Mouse (Mus musculus) spleen, adult 2 months (tissue): Measurements from ENCODE around the gene Cfd. TPM values are rescaled to one million over a fixed set of nuclear protein-coding genes. Genes with fewer than 3 reads are reported as not detected.
A peak's percentile ranks its signal among the peaks of the same experiment; 100 is the strongest.

ENCODE experiments used
- DNase-seq, 2 experiments: peaks; one replicate each; pipeline versions ENCODE4 v3.0.0 to v3.0.0-alpha.2; 2012 to 2021; ENCODE audit warnings: low spot score in 2 of 2, low read depth in 1 of 2
- H3K27ac ChIP-seq: fragments of 200-500 bp; 2 replicates; pipeline ENCODE4 v1.5.1; 2012; ENCODE audit warnings: low read length, inconsistent platforms; ENCODE audit not compliant: insufficient read depth
- H3K27me3 ChIP-seq: fragments of 200-500 bp; 2 replicates; pipeline ENCODE4 v1.6.1; 2012; ENCODE audit warnings: mild to moderate bottlenecking, moderate library complexity, low read length, inconsistent platforms; ENCODE audit not compliant: control insufficient read depth, insufficient read depth
- H3K36me3 ChIP-seq: fragments of 200-500 bp; 2 replicates; pipeline ENCODE4 v1.6.1; 2012; ENCODE audit warnings: mild to moderate bottlenecking, low read length, inconsistent platforms; ENCODE audit not compliant: control insufficient read depth, insufficient read depth
- H3K4me1 ChIP-seq: fragments of 200-500 bp; 2 replicates; pipeline ENCODE4 v1.6.1; 2011; ENCODE audit warnings: inconsistent platforms; ENCODE audit not compliant: control insufficient read depth, insufficient read depth, insufficient read length
- H3K4me3 ChIP-seq: fragments of 200-500 bp; 2 replicates; pipeline ENCODE4 v1.5.1; 2011; ENCODE audit warnings: mild to moderate bottlenecking, inconsistent platforms; ENCODE audit not compliant: insufficient read depth, insufficient read length; ENCODE audit errors: extremely low read depth
- CTCF ChIP-seq: fragments of 200-500 bp; IDR thresholded peaks from 2 replicates; pipeline ENCODE4 v1.5.1; 2011; ENCODE audit warnings: mild to moderate bottlenecking, inconsistent platforms; ENCODE audit not compliant: insufficient read depth, insufficient read length, insufficient replicate concordance; ENCODE audit errors: extremely low read depth
- POLR2A ChIP-seq: fragments of 200-500 bp; IDR thresholded peaks from 2 replicates; pipeline ENCODE4 v1.6.1; 2011; ENCODE audit warnings: low read depth, low read length, inconsistent platforms
- WGBS: fragments of 180-500 bp; shearing (Covaris S2); methylation state at CpG from one replicate; pipeline ENCODE4 v1.1.7; 2018; 5-methylcytosine and 5-hydroxymethylcytosine counted together
- polyA plus RNA-seq: library from polyadenylated mRNA; depleted of rRNA; stranded (reverse); fragments of >200 nt; gene quantifications from 2 replicates; pipeline ENCODE4 v1.2.3, GENCODE M21; 2012

The Cfd gene
- polyA plus RNA-seq, 1 experiment, result 138 TPM

DNA sequence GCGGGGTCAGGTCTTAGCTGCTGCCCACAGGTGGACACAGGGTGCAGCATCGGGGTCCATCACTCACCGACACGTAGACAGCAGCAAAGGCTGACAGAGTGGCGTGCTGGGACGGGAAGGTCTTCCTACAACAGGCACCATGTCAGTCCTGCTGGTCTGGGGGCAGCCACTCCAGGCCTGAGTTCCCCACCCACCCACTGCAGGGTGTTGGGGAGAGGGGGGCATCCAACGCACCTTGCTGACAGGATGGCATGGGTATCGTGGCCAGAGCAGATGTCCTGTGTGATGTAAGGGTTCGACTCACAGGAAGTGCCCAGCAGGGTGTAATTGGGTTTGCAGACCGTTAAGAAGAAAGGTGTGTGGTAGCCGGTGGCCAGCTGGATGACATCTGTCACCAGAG is 24.1 kb upstream of the Cfd start:
- H3K27me3 ChIP-seq, result no peaks in the 10 kb centered on the region
- H3K4me3 ChIP-seq, result no peak overlapping the region
- H3K36me3 ChIP-seq, result peaks cover 25% of the 10 kb centered on the region
- no peaks in the 10 kb centered on the region for H3K4me1 ChIP-seq
- TF ChIP-seq POLR2A (no peak), CTCF (no peak)
- WGBS, result 85% methylated on average over 11 of the region's 11 CpGs
- no peak for DNase-seq
- no peak overlapping the region for H3K27ac ChIP-seq

DNA sequence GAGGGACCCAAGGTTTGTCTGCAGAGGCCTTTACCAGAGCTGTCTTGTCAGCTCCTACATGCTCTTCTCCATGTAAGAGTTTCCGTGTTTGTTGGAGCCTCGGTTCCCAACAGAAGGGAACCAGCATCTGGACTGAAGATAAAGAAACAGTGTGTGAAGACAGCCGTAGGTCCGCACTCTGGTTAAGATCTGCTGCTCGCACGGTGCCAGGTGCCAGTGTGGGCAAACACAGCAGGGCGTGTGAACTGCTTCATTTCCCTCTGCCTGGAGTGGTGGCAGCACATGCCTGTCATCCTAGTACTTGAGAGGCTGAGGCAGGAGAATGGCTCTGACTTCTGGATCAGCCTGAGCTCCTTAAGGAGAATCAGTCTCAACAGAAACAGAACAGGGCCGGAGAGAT is 18.8 kb upstream of the Cfd start:
- H3K27ac ChIP-seq, result no peak overlapping the region
- WGBS, result 88% methylated on average over 8 of the region's 8 CpGs
- peaks cover 8% of the 10 kb centered on the region for H3K27me3 ChIP-seq
- no peak for DNase-seq
- H3K36me3 ChIP-seq, result no peaks in the 10 kb centered on the region
- TF ChIP-seq POLR2A (no peak), CTCF (no peak)
- no peak overlapping the region for H3K4me3 ChIP-seq
- peaks cover 12% of the 10 kb centered on the region for H3K4me1 ChIP-seq

DNA sequence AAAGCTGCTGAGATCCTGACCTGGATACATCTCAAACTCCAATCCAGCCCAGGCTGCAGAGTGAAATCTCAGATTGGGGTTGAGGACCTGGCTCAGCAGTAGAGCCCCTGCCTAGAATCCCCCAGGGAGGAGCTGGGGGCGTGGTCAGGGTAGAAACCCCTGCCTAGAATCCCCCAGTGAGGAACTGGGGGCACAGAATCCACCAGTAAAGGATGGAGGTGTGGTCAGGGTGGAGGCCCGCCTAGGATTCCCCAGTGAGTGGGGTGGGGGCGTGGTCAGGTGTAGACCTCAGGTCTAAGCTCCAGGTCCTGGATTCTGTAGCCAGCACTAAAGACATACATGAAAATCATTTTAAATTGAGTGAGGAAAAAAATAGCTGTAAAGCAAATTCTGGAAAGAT is 17.8 kb upstream of the Cfd start:
- peaks cover 20% of the 10 kb centered on the region for H3K4me1 ChIP-seq
- WGBS, result 37% methylated on average over 3 of the region's 3 CpGs

DNA sequence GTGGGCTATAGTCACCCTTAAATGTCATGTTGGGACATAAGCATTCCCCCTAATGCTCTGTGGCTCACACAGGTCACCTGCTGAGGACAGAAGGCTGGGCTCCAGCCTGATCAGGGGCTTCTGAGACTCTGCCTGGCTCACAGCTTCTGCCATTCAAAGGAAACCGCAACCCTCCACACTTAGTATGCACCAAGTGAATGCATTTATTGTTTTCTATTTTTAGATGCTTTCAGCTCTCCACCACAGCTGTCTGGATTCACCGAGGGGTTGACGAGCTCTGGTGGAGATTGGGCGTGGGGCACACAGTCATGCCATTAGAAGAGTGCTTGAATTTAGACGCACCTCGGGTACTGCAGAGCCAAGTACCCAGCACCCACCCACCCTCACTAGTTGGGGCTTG is 17.3 kb upstream of the Cfd start:
- no peak overlapping the region for H3K27ac ChIP-seq
- H3K4me1 ChIP-seq, result peaks cover 22% of the 10 kb centered on the region
- 6% methylated on average over 6 of the region's 6 CpGs for whole genome bisulfite sequencing
- TF ChIP-seq CTCF (no peak), POLR2A (no peak)
- no peak for DNase-seq
- H3K4me3 ChIP-seq, result no peak overlapping the region
- no peaks in the 10 kb centered on the region for H3K36me3 ChIP-seq
- peaks cover 8% of the 10 kb centered on the region for H3K27me3 ChIP-seq

More for the DNA sequence above, 17.8 kb upstream of the Cfd start:
- Histone ChIP-seq H3K27ac (no peak overlapping the region), H3K36me3 (no peaks in the 10 kb centered on the region), H3K4me3 (no peak overlapping the region), H3K27me3 (peaks cover 8% of the 10 kb centered on the region)
- DNase-seq, result no peak
- TF ChIP-seq CTCF (no peak), POLR2A (no peak)

DNA sequence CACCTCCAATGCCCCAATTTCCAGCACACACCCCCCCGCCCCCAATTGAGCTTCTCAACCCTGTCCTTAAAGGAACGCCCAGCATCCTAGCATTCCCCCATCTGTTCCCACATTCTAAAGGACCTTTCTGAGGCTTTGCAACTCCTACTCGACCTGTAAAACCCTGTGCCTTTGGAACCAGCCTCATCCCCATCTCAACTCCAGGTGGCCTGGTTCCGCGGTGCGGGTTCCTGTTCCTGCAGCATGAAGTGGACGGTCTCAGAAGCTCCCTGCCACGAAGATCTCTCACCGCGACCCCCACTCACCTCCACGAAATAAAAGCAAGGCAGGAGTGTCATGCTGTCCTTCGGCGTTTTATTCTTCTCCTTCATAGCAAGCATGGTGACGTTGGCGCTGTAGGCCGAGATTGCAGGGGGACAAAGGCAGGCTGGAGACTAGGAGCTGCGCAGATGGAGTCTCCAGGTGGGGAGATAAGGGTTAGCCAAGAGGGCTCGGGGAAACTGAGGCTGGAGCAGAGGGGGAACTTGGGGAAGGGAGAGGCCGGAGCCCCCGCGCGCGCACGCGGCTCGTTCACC is 16.9 kb upstream of the Cfd start:
- Histone ChIP-seq H3K4me1 (peaks cover 22% of the 10 kb centered on the region), H3K27me3 (peaks cover 8% of the 10 kb centered on the region), H3K36me3 (no peaks in the 10 kb centered on the region), H3K27ac (no peak overlapping the region), H3K4me3 (peak overlapping the region; percentile 50)
- TF ChIP-seq CTCF (no peak), POLR2A (no peak)
- 2% methylated on average over 26 of the region's 26 CpGs for WGBS
- no peak for DNase-seq

DNA sequence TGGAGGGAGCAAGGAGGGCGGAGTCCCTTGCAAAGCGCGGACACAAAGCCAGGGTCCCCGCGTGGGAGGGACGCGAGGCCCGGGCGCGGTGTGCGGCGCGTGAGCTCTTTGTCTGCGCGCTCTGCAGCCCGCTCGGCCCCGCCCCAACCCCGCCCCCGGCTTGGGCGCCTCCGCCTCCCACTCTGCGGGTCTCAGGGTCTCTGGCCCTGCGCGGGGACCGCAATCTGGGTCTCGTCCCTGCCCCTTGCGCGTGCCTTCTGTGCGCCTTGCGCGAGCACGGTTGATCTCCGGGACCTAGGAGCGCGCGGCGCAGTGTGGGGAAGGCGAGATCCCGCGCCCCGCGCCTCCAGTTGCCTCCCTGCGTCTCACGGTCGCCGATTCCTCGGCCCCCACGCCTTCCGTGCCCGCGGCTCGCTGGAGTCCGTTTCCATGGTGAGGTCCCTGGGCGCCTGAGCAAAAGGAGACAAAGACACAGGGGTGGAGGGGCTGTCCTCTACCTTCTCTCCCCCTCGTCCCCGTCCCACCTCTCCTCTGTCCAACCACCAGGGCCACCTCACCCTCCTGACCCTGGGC is 16.3 kb upstream of the Cfd start, which contains the start of the genes Prtn3 and Plppr3:
TSS of gene Prtn3 (plus strand) at position 187 of the 573 bp plus-strand sequence.
TSS of gene Plppr3 (minus strand) at position 345 of the 573 bp plus-strand sequence.
- H3K4me1 ChIP-seq, result peaks cover 22% of the 10 kb centered on the region
- TF ChIP-seq POLR2A (no peak), CTCF (no peak)
- 2% methylated on average over 52 of the region's 57 CpGs for WGBS
- H3K27ac ChIP-seq, result no peak within 1 kb of the TSS
- H3K4me3 ChIP-seq, result peak within 1 kb of the TSS; percentile 50
- no peak for DNase-seq
- H3K27me3 ChIP-seq, result peaks cover 8% of the 10 kb centered on the region
- no peaks in the 10 kb centered on the region for H3K36me3 ChIP-seq

DNA sequence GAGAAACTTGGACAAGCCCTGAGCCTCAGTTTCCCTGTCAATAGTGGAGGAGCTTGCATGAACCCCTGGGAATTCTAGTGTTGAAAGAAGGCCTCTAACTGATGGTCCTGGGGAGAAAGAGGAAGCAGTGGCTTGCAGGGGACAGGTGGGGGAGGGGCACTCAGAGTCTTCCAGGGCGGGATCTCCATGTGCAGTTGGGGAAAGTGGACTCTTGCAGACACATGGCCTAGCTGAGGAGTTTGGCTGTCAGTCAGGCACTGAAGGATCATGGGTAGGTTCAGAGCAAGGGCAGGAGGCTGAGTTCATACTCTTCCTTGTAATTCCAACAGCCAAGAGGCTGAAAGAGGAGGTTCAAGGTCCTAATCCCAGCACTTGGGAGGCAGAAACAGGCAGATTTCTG is 13.5 kb upstream of the Cfd start:
- no peak overlapping the region for H3K4me3 ChIP-seq
- WGBS, result 0% methylated on average over 1 of the region's 1 CpGs
- H3K36me3 ChIP-seq, result no peaks in the 10 kb centered on the region
- peaks cover 10% of the 10 kb centered on the region for H3K27me3 ChIP-seq
- TF ChIP-seq POLR2A, result no peak
- no peak for TF ChIP-seq CTCF
- peaks cover 31% of the 10 kb centered on the region for H3K4me1 ChIP-seq
- H3K27ac ChIP-seq, result no peak overlapping the region
- DNase-seq, result no peak
